Mouse (Mus musculus): ENCODE data around the gene Pigh. TPM values are rescaled to one million over a fixed set of nuclear protein-coding genes. Genes with fewer than 3 reads are reported as not detected.

Gene Pigh
- polyA plus RNA-seq (2015; fragmentation: Nextera tagmentation; extraction: Ambion mirVana): 5.1 and 7.2 TPM in 2 replicates

DNA sequence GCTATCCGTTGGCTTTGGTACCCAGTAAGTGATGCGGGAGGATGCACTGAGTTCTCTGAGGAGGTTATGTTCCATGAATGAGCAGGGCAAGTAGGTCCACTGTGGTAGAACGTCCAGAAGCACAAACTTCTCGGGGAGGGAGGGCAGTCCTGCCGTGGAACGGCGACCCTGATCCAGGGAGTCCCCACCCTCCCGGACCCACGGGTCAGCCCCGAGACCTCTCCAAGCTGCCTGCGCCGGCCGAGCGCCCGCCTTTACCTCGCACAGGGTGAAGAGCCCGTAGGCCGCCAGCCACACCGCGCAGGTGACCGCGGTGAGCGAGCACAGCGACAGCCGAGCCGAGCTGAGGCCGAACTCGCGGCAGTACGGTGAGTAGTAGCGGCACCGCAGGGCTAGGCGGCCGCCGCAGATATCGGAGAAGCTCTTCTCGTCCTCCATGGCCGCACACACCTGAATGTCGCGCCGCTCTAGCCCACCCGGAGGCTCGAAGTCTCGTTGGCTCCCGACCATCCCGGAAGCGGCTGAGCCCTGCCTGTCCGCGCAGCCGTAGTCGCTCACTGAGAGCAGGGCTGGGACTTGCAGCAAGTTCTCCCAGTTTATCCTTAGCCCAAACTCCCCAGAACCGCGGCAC is at the start of gene Pigh:
Pigh (minus strand) TSS at position 470 of the 631 bp plus-strand sequence.

DNA sequence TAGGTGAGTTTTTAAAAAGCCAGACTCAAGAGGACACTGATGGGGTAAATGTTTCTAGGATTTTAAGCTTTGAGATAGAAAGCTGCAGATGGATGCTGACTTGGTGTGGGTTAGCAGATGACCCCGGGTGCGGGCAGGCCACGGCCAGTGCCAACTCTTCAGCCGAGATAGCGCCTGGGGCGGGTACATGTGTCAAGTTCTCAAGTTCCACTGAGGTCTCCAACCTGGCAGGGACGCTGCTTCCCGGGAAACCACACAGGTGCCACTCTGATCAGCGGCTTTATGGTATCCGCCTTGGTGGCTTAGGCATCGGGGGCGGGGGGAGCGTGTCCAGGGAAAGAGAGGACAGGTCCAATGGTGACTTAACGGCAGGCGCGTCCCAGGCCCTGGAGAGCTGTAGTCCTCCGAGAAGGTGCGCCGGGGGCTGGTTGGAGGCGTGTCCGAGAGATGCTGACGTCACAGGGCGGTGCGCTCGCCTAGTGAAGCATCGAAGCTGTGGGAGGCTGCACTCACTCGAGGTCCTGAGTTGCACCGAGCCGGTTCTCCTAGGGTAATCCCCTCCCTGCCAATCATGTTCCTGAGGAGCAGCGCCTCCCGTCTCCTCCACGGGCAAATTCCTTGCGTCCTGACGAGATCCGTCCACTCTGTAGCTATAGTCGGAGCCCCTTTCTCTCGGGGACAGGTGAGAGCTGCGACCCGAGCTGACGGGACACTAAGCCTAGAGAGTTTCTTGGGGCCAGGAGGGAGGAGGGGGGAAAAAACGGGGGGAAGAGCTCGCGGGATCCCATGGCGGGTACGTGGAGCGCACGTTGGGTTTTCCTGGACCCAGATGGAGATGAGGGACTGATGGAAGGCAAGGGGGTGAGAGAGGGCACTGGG is 41.1 kb upstream of the Pigh start, which contains the start of gene Arg2:
Arg2 (plus strand) TSS at position 479 of the 879 bp plus-strand sequence.

Other genes with a start within 250 kb of the Pigh start
- gene Atp6v1d, start 228.0 kb downstream of the Pigh start, polyA plus RNA-seq (2015; fragmentation: Nextera tagmentation; extraction: Ambion mirVana): 59.2 and 59.4 TPM in 2 replicates
- gene Eif2s1, start 227.8 kb downstream of the Pigh start, polyA plus RNA-seq (2015; fragmentation: Nextera tagmentation; extraction: Ambion mirVana): 76.6 and 80.7 TPM in 2 replicates
- 0.21 and 0.95 TPM in 2 replicates for gene Plek2, start 182.7 kb downstream of the Pigh start, polyA plus RNA-seq (2015; fragmentation: Nextera tagmentation; extraction: Ambion mirVana)
- gene Tmem229b, start 82.0 kb downstream of the Pigh start, polyA plus RNA-seq (2015; fragmentation: Nextera tagmentation; extraction: Ambion mirVana): 2.5 and 3.5 TPM in 2 replicates
- gene Plekhh1, start 60.5 kb downstream of the Pigh start, polyA plus RNA-seq (2015; fragmentation: Nextera tagmentation; extraction: Ambion mirVana): 0.42 and 0.54 TPM in 2 replicates
- not detected in 2 replicates for gene Arg2, start 41.1 kb upstream of the Pigh start, polyA plus RNA-seq (2015; fragmentation: Nextera tagmentation; extraction: Ambion mirVana)
- 65.0 and 72.1 TPM in 2 replicates for gene Vti1b, start 83.0 kb upstream of the Pigh start, polyA plus RNA-seq (2015; fragmentation: Nextera tagmentation; extraction: Ambion mirVana)
- 5.9 and 6.8 TPM in 2 replicates for gene Rdh11, start 102.6 kb upstream of the Pigh start, polyA plus RNA-seq (2015; fragmentation: Nextera tagmentation; extraction: Ambion mirVana)
- gene Rdh12, start 119.3 kb upstream of the Pigh start, polyA plus RNA-seq (2015; fragmentation: Nextera tagmentation; extraction: Ambion mirVana): 0.76 and 2.2 TPM in 2 replicates
- gene Zfyve26, start 206.7 kb upstream of the Pigh start, polyA plus RNA-seq (2015; fragmentation: Nextera tagmentation; extraction: Ambion mirVana): 5.7 TPM in 2 replicates
- gene Rad51b, start 207.6 kb upstream of the Pigh start, polyA plus RNA-seq (2015; fragmentation: Nextera tagmentation; extraction: Ambion mirVana): 1.7 and 2.0 TPM in 2 replicates